Mouse (Mus musculus) adipocyte (in vitro differentiated cells): Measurements from ENCODE around the gene Rab19.
"Not testable (repeated sequence)": the region's sequence is repeated elsewhere in the genome, so short reads cannot be mapped to it uniquely, and the experiment has no call there.

ENCODE experiments used
- DNase-seq: peaks from one replicate; pipeline ENCODE4 v3.0.0-alpha.2; 2016; ENCODE audit warnings: low spot score

The Rab19 gene

DNA sequence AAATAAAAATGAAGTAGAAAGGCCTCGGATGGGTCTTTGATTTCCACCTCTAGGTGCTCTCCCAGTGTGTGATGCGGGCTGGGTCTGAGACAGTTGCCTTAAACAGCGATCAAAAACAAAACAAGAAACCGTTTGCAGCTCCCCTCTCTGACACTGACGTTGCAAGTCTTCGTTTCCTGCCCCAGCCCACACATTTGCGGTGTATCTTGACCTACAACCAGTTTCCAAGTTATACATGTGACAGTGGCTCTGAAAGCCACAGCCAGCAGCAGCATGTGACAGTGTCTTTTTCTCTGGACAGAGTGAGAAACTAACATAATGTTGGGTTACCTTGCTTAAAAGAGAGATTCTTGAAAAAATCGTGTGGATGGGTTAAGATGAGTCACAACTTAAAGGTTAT lies 1.2 kb upstream of the Rab19 start:
- no peak for DNase-seq

DNA sequence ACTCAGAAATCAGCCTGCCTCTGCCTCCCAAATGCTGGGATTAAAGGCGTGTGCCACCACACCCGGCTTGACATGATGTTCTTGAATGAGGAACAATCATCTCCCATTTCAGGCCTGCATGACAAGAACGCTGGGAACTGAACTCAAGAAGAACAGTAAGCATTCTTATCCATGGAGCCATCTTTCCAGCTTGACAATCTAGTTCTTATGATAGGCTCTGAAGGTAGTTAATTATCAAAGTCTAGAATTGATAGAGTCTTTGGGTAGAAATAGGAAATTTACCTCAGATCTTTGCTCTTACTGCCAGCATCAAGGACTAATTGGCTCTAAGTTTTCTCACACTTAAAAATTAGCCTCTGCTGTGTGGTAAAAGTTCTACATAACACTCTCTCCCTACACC lies 699 bp upstream of the Rab19 start:
- DNase-seq, result no peak

DNA sequence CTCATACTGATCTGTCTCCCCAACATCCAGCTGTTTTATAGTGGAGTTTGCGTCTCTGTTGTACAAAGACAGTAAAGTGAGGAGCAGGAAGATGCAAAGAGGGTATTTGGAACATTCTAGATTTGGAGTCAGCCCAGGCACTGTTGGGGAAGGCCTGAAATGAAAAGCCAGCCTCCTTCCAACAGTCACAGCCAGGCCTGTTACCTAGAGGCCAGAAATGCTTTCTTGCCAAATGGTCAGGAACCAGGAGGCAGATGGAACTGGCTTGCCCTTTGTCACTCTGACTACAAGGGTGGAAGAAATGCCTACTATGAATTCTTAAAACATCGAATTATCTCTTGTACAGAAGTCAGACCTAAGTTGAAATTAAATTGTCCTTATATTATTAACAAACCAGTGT lies 9.0 kb downstream of the Rab19 start:
- DNase-seq, result no peak

DNA sequence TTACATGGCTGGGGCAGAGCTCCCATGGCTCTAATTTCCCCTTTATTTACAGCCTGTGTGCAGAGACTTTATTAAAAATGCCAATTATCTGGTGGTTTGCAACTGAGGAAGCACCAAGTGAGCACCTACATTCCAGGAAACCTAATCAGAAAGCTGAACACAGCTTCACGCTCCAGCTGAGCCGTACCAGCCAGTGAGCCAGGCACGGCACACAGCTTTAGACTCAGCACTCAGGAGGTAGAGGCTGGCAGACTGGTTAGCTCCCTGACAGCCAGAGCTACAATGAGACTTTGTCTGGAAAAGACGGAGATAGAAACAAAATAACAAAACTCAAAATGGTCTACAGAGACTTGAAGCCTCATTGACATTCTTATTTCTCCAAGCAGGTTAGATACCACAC lies 14.5 kb downstream of the Rab19 start:
- no peak for DNase-seq

DNA sequence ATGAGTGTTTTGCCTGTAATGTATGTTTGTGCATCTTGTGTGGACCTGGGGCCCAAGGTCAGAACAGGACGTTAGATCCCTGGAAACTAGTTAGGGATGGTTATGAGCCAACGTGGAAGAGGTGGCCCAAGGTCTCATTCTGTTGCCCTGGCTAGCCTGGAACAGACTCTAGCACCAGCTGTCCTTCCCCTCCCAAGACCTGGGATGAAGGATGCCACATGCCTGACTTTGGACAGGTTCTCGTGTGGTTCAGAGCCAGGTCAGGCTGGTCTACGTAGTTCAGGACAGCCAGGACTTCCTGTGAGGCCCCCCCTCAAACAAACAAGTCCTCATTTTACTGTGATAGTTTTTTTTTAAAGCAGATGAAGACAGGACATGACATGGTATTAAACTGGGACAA lies 14.9 kb downstream of the Rab19 start:
- DNase-seq, result no peak

DNA sequence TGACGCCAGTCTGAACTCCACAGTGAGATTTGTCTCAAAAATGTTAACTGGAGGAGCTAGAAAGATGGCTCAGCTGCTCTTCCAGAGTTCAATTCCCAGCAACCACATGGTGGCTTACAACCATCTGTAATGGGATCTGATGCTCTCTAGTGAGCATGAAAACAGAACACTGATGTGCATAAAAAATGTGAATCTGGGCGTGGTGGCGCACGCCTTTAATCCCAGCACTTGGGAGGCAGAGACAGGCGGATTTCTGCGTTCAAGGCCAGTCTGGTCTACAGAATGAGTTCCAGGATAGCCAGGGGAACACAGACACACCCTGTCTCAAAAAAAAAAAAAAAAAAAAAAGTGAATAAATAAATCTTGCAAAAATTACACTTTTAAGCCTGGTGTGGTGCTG lies 16.1 kb downstream of the Rab19 start:
- DNase-seq, result no peak

DNA sequence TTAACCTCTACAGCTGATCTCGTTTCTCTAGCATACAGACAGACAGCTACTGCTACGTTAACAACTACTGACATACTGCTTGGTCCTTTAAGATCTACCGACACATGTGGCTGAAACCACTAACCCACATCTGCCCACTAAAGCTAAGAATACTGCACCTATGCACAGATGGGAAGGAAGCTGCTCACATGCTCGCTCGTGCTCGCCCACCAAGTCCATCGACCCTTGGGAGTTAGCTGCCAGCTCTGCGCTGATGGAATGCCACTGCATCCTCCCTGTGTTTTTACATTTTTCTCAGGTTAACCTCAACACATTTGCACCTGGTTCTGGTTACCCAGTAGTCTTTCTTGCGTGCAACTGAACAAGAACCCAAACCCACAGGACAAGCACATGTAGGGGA lies 17.4 kb downstream of the Rab19 start:
- no peak for DNase-seq

DNA sequence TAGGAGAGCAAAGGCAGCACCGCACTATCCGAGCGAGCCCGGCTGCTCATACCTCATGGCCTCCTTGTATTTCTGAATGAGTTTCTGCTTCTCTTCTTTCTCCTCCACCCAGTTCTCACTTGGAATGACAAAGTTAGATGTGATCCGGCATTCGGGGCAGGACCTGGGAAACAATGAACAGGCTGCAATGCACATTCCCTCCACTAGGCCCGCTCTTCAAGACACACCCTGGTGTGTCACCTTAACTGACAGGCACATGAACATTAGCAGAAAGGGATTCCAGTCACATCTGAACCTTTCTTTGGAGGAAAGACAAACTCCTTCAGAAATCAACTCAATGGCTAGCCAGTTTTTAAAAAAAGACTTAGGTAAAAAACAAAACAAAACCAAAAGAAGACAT lies 19.4 kb downstream of the Rab19 start:
- no peak for DNase-seq

DNA sequence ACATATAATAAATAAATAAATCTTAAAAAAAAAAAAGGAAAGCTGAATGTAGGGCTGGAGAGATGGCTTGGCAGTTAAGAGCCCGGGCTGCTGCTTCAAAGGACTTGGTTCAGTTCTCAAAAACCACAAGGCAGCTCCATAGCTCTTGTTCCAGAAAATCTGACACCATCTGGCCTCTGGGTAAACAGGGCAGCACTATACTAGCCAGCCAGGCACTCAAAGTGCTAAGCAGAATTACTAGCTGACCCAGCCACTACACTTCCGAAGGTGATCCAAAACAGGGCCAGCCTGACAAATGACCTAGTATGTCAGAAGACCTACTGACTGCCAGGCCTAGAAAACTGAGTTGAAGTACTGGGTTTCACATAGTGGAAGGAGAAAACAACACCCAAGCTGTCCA lies 22.2 kb downstream of the Rab19 start:
- peak; percentile 50 for DNase-seq

DNA sequence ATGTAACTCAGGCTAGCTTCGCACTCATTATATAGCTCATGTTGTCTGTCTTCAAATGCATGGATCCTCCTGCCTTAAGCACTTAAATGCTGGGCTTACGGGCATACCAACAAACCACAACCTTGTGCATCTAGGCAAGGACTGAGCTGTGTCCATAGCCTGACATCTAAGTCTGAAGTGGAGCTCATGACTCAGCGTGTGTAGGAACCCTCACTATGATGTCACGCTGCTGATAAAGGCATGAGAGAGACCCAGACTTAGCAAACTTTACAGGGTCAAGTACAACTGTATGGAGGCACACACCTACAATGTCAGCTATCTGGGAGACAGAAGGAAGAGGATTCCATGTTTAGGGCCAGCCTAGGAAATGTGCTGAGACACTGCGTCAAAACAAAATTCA lies 25.5 kb downstream of the Rab19 start:
- DNase-seq, result no peak

DNA sequence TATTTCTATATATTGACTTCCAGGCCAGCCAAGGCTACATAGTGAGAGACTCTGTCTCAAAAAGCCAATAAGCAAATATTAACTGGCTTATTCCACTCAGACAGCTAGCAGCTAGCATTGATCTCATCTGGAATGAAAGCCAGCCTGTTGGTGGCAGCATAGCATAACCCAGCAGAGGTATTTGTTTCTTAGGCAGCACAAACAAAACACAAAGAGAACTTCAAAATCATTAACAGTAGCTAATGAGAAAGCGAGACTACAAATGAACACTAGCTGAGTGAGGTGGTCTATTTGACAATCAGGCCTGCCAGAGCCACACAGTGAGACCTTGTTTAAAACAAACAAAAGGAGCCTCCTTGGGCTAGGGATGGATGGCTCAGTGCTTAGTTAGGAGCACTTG lies 33.1 kb downstream of the Rab19 start:
- DNase-seq, result peak; percentile 47

DNA sequence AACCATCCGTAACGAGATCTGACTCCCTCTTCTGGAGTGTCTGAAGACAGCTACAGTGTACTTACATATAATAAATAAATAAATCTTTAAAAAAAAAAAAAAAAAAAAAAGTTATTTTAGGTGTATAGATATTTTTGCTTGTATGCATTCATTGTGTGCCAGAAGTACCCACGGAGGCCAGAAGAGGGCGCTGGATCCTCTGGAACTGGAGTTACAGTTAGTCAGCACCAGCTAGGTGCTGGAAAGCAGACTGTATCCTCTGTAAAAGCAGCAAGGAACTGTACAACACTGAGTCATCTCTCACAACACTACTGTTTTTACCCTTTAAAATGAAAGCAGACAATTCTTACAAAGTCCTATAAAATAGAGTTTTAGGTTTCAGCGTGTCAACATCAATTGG lies 34.8 kb downstream of the Rab19 start:
- peak; percentile 66 for DNase-seq

DNA sequence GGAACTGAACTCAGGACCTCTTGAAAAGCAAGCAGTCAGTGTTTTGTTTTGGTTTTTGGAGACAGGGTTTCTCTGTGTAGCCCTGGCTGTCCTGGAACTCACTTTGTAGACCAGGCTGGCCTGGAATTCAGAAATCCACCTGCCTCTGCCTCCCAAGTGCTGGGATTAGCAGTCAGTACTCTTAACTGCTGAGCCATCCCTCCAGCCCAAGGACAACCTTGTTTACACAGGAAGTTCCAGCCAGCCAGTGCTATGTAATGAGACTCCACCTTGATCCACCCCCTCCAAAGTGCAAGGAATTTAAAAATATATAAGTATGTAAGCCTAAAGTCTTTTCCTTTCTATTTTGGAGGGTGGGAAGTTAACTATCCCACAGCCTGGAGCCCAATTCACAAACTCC lies 35.7 kb downstream of the Rab19 start:
- DNase-seq, result not testable (repeated sequence)

DNA sequence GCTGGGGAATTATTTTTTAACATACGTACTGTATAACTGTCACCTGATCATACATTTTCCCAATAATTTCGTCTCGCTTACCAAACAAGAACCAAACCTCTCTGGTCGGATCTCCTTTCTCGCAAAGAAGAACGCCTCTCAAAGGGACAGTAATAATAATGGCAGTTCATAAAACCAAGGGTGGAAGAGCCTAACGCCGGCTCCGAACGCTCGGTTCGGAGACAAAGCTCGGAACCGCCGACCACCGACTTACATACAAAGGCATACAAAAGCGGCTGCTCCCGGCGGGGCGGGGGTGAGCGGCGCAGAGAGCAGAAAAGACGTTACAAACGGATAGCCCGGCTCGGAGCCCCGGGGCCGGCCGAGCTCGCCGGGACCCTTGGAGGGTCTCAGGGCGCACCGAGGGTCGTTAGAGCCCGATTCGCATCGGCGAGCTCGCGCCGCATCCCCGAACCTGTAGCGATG lies 38.4 kb downstream of the Rab19 start:
- peak; percentile 23 for DNase-seq

DNA sequence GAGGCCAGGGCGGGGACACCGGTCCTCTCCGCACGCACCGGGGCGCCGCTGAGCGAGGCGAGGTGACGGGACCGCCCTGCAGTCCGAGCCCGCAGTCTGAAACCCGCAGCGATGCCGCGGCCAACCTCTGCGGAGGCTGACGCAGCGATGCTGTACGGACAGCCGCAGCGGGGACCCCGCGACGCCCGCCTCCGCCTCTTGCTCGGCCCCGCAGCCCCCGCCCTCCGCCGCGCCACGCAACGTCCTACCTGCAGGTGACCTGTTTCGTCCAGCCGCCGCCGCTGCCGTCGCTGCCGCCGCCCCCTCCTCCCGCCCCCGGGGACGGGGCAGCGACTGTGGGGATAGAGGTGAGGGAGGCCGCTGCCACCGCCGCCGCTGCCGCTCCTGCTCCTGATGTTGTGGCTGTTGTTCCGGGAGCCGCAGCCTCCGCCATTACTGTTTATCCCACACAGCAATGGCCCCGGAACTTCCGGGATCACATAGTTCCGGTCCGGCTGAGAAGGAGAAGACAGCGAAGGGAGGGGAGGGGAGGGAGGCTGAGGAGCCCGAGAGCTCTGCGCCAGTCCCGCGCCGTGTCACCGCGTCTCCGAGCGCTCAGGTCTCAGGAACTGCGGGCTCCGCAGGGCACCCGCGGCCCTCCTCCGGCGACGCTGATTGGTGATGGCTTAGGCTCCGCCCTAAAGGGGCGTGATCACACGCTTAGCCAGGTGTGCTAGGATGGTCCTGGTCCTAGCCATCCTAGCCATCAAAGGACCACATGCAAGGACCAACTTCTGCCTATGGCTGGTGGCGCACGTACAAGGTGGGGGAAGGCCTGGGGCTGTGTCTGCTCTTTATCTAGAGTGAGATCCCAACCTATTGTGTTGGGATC lies 39.1 kb downstream of the Rab19 start, which contains the start of gene Mkrn1:
Gene Mkrn1, minus strand, starts transcription at position 612 of the 871 bp plus-strand sequence.
- DNase-seq, result peak; percentile 81

DNA sequence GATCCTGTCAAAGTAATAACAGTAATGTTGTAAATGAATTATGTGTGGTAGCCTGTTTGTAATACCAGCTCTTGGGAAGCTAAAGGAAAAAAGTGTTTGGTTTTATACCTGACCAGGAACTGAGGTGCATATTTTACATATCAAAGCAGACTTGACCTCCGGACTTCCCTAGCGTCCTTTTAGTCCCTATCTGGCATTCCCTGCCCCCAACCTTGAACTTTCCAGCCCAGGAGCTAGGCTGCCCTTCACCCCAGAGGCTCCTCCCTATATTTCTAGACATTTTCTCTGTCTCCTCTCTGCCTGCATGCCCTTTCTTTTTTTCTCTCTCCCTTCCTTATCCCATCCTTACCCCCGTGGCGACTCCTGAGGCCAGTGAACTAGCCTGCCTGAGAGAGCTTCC lies 39.9 kb downstream of the Rab19 start:
- DNase-seq, result no peak

DNA sequence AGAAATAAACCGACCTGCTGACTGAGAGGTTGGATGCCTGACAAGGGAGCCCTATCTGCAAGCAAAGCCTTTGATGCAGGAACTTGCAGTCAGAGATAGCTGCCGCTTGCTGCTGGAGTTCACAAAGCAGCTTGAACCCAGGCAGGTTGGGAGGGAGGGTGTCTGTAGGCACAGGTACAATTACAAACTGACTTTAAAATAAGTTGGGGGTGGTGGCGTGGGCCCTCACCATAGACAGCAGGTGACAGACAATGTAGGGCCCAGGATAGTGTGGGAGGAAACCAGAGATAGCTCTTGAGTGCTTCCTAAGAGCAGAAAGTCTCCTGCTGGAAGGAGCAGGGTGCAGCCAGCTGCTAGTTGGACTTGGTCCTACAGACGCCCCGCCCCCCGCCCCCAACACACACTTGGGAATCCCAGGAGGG lies 42.2 kb downstream of the Rab19 start:
- no peak for DNase-seq

DNA sequence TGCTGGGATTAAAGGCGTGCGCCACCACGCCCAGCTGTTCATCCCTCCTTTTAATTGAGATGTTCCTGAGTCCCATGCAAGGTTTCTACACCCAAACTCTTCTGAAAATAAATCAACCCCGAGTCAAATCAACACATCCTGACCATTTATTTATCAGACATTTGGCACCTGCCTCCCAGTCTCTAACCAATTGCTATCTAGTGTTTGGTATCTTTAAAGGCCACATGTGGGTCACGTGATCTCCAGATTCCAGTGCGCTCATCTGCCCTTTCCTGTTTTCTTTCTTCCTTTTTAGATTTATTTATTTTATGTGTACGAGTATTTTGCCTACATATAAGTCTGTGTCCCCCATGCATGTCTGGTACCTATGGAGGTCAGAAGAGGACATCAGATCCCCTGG lies 42.7 kb downstream of the Rab19 start:
- no peak for DNase-seq

DNA sequence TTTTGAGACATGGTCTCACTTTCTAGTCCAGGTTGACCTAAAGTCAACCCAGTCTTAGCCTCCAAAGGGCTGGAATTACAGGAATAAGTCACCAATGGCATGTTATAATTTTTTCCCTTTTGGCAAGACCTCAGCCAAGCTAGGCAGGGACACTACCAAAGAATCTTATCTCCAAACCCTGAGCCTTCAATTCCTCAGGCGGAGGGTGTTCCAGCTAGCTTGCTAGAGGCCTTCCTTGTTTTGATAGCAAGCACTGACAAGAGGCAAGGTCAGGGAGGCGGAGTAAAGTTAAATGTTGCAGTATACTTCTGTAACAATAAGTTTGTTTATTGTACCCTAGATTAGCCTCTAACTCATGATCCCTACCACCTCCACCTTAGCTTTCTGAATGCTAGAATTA lies 44.2 kb downstream of the Rab19 start:
- DNase-seq, result no peak

DNA sequence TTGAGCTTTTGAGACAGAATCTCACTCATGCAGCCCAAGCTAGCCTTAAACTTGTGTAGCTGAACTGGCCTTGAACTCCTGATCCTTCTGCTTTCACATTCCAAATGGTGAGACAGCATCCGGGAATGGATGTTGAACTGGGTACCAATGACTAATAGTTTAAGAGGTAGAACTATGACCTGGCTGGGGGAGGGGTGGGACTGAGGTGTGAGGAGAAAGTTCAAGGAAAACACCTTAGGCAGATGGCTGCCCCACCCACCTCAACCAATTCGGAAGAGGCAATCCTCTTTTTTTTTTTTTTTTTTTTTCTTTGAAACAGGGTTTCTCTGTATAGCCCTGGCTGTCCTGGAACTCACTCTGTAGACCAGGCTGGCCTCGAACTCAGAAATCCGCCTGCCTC lies 45.8 kb downstream of the Rab19 start:
- DNase-seq, result no peak

DNA sequence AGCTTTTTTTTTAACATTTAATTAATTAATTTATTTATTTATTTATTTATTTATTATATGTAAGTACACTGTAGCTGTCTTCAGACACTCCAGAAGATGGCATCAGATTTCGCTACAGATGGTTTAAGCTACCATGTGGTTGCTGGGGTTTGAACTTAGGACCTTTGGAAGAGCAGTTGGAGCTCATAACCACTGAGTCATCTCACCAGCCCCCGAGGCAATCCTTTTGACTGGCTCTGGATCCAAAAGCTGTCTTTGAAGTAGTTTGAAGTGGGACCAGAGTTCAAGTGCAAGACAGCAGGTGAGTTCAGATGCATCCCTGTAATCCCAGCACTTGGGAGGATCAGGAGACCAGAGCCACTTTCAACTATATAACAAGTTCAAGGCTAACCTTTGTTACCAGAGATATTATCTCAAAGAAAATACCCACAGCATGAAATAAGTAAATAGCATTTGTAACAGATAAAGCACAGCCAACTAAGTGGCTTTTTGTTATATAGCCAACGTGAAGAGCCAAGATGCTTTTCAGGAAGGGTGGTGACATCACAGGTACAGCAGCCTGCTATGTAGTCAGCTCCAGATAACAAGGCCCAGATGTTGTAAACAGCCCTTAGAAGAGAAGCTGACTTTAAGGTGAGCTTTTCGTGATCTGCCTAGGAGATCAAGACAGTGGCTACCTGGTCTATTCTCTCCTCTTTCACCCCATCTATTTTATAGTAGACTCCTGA lies 46.5 kb downstream of the Rab19 start:
- no peak for DNase-seq

DNA sequence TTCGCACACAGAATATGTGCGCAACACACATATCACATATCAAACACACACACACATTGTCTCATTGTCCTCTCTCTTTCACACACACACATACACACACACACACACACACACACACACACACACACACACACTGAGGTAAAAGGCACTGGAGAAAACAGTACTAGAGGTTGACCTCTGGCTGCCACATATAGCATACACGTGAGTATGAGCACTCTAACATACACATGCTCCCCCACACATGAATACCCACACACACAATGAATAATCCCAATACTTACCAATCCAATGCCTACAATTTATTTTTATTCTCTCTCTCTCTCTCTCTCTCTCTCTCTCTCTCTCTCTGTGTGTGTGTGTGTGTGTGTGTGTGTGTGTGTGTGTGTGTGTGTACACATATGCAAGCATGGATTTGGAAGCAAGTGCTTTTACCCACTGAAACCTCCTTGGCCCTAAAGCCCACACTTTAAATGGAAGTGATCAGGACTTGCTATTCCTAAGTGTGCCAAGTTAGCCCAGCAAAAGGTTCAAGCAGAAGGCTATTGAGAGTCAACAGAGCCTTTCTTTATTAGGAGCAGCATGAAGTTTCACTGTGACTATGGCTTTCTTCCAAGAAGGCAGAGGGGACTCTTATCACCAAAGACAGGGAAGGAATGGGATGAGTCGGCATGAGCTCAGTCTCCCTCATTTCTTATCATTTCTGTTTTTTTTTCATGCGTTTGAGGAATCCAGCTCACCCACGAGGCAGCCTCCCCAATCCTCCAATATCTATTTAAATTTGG lies 48.2 kb downstream of the Rab19 start:
- no peak for DNase-seq

DNA sequence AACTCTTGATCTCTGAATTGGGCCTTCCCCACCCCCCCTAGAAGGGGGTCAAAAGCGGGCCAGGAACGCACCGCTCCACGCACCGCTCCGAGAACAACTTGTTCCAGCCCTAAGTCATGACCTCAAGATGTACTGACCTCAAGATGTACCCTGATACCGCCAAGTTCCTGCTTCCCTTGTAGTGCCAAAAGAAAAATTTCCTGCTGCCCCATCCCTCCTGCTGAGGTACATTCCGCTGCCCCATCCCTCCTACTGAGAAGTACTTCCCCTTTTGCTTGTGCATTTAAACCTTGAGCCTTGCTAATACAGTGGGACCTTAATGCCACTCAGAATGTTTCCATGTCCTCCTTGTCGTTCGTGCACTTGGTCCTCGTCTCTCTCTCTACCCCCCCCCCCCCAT lies 49.7 kb downstream of the Rab19 start:
- DNase-seq, result no peak
